ENCODE assay signal across 8 mouse cellular contexts in the genomic region with DNA sequence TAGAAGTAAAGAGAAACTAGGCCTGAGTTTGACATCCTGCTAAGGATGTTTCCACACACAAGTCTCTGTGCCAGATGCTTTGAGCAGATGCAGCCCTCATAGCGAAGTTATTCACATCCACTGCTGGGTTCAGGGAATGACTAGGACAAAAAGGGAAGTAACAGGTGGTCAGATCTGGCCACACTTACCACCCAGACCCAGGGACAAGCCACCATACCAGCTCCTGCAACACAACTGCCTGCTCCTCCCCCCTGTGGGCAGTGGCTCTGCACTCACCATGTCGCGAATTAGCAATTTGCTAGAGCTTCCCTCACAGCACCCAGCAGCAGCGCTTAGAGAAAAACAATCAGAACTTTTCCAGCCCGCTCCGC. TPM values are rescaled to one million over a fixed set of nuclear protein-coding genes. Genes with fewer than 3 reads are reported as not detected.
DNase-seq lines count a peak whose midpoint lies in the region; ATAC-seq and TF ChIP-seq lines count a peak whose summit lies in the region.
"Not testable (repeated sequence)": the region's sequence is repeated elsewhere in the genome, so short reads cannot be mapped to it uniquely, and the experiment has no call there.

No protein-coding gene starts in this region.

- not testable (repeated sequence) for ATAC-seq in embryonic facial prominence, embryonic 12.5 days (ENCODE audit: insufficient number of reproducible peaks, insufficient read depth, low FRiP score, low TSS enrichment); hindbrain, embryonic 13.5 days (ENCODE audit: low FRiP score); liver, embryonic 16.5 days (ENCODE audit: low read depth); midbrain, embryonic 14.5 days (ENCODE audit: low FRiP score, low TSS enrichment); stomach, embryonic 15.5 days (ENCODE audit: insufficient read depth, low FRiP score, low read depth)

- peak overlapping the region; percentile 99 for H3K4me3 ChIP-seq in ES-Bruce4 (ENCODE audit: low read depth, low read length)
- peak overlapping the region; percentile 54 for H3K4me3 ChIP-seq in embryonic facial prominence, embryonic 12.5 days
- peak overlapping the region; percentile 77 for H3K4me3 ChIP-seq in gastrocnemius, adult 2 months
- H3K4me3 ChIP-seq in hindbrain, embryonic 13.5 days, result peak overlapping the region; percentile 59
- H3K4me3 ChIP-seq in liver, embryonic 16.5 days (ENCODE audit: low read depth, low read length), result peak overlapping the region; percentile 77
- peak overlapping the region; percentile 62 for H3K4me3 ChIP-seq in midbrain, embryonic 14.5 days (replicated peaks; ENCODE audit: low read depth, low read length)
- H3K4me3 ChIP-seq in stomach, embryonic 15.5 days (replicated peaks), result peak overlapping the region; percentile 75

- not testable (repeated sequence) for H3K4me1 ChIP-seq in ES-Bruce4 (ENCODE audit: control insufficient read depth, insufficient read depth, low read length); embryonic facial prominence, embryonic 12.5 days; hindbrain, embryonic 13.5 days (replicated peaks); liver, embryonic 16.5 days (ENCODE audit: control insufficient read depth, low read depth, low read length); midbrain, embryonic 14.5 days (ENCODE audit: control insufficient read depth, insufficient read depth, low read length); stomach, embryonic 15.5 days

- H3K9me3 ChIP-seq in ES-Bruce4 (replicated peaks; ENCODE audit: control insufficient read depth, insufficient read depth, low read length, poor library complexity, severe bottlenecking); embryonic facial prominence, embryonic 12.5 days; hindbrain, embryonic 13.5 days; liver, embryonic 16.5 days (replicated peaks; ENCODE audit: control insufficient read depth, low read length); stomach, embryonic 15.5 days: not testable (repeated sequence)
- H3K9me3 ChIP-seq in midbrain, embryonic 14.5 days (ENCODE audit: control insufficient read depth, low read length), result peaks cover 11% of the 10 kb centered on the region; the same call in 1 of the 2 replicates

- peak overlapping the region; percentile 72 for H3K27ac ChIP-seq in ES-Bruce4 (ENCODE audit: insufficient read depth, low read length)
- H3K27ac ChIP-seq in embryonic facial prominence, embryonic 12.5 days, result 0 out of 2 replicates have a peak overlapping the region, but pooled peaks have one; percentile 50
- H3K27ac ChIP-seq in gastrocnemius, adult 2 months, result peak overlapping the region; percentile 88
- H3K27ac ChIP-seq in hindbrain, embryonic 13.5 days, result peak overlapping the region; percentile 66; the same call in 1 of the 2 replicates
- peak overlapping the region; percentile 63 for H3K27ac ChIP-seq in liver, embryonic 16.5 days (ENCODE audit: low read length)
- H3K27ac ChIP-seq in midbrain, embryonic 14.5 days (replicated peaks; ENCODE audit: low read depth, low read length), result not testable (repeated sequence)
- H3K27ac ChIP-seq in stomach, embryonic 15.5 days, result peak overlapping the region; percentile 89; the same call in 1 of the 2 replicates

- intact Hi-C loops in gastrocnemius, adult 2 months (cut with DNase I), result loop anchor here (1.0 to 2.0 kb wide), 2 partner anchors 100 to 106 kb away; a partner anchor contains a TSS

- WGBS in embryonic facial prominence, embryonic 12.5 days, result 0% methylated on average over 6 of the region's 6 CpGs
- under 1% methylated on average over 6 of the region's 6 CpGs for WGBS in hindbrain, embryonic 13.5 days
- 0% methylated on average over 6 of the region's 6 CpGs for WGBS in large intestine, adult 2 months
- under 1% methylated on average over 6 of the region's 6 CpGs for WGBS in liver, embryonic 16.5 days (ENCODE audit: insufficient replicate concordance)
- WGBS in midbrain, embryonic 14.5 days, result under 1% methylated on average over 6 of the region's 6 CpGs
- 0% methylated on average over 6 of the region's 6 CpGs for WGBS in stomach, embryonic 15.5 days

- TF ChIP-seq CTCF in ES-Bruce4 (IDR thresholded peaks at IDR 0.05; ENCODE audit: low read depth, low read length); gastrocnemius, adult 2 months (IDR thresholded peaks at IDR 0.05): not testable (repeated sequence)

- H3K4me2 ChIP-seq in embryonic facial prominence, embryonic 12.5 days (replicated peaks), result peak overlapping the region; percentile 59
- H3K4me2 ChIP-seq in hindbrain, embryonic 13.5 days, result peak overlapping the region; percentile 74
- H3K4me2 ChIP-seq in liver, embryonic 16.5 days (ENCODE audit: low read depth, low read length), result peak overlapping the region; percentile 93
- H3K4me2 ChIP-seq in midbrain, embryonic 14.5 days (ENCODE audit: low read length), result peak overlapping the region; percentile 88
- peak overlapping the region; percentile 64 for H3K4me2 ChIP-seq in stomach, embryonic 15.5 days

- peak overlapping the region; percentile 74 for H3K9ac ChIP-seq in ES-Bruce4 (ENCODE audit: low read depth, poor library complexity, severe bottlenecking)
- H3K9ac ChIP-seq in embryonic facial prominence, embryonic 12.5 days, result peak overlapping the region; percentile 64
- H3K9ac ChIP-seq in hindbrain, embryonic 13.5 days, result peak overlapping the region; percentile 70
- peak overlapping the region; percentile 64 for H3K9ac ChIP-seq in liver, embryonic 16.5 days (ENCODE audit: low read depth, low read length)
- peak overlapping the region; percentile 42; the same call in 1 of the 2 replicates for H3K9ac ChIP-seq in midbrain, embryonic 14.5 days (replicated peaks; ENCODE audit: low read length)
- peak overlapping the region; percentile 41; the same call in 1 of the 2 replicates for H3K9ac ChIP-seq in stomach, embryonic 15.5 days

- H3K27me3 ChIP-seq in ES-Bruce4 (ENCODE audit: control insufficient read depth, insufficient read depth, low read length, poor library complexity, severe bottlenecking); embryonic facial prominence, embryonic 12.5 days; hindbrain, embryonic 13.5 days; liver, embryonic 16.5 days (ENCODE audit: control insufficient read depth, insufficient read depth, low read depth, low read length); midbrain, embryonic 14.5 days (ENCODE audit: control insufficient read depth, insufficient read depth, low read length); stomach, embryonic 15.5 days (replicated peaks): not testable (repeated sequence)

- not testable (repeated sequence) for H3K36me3 ChIP-seq in ES-Bruce4 (ENCODE audit: control insufficient read depth, insufficient read depth, low read length, poor library complexity, severe bottlenecking); embryonic facial prominence, embryonic 12.5 days; liver, embryonic 16.5 days (ENCODE audit: control insufficient read depth, insufficient read depth); midbrain, embryonic 14.5 days (ENCODE audit: control insufficient read depth, insufficient read depth, low read length); stomach, embryonic 15.5 days
- H3K36me3 ChIP-seq in hindbrain, embryonic 13.5 days, result peaks cover 12% of the 10 kb centered on the region; the same call in 1 of the 2 replicates

- not testable (repeated sequence) for DNase-seq in gastrocnemius, adult 2 months; midbrain, embryonic 14.5 days
- peak; percentile 3 for DNase-seq in large intestine, adult 2 months (ENCODE audit: low read depth, low spot score)

- TF ChIP-seq EP300 in ES-Bruce4 (IDR thresholded peaks at IDR 0.05; ENCODE audit: insufficient read depth, low read depth, low read length), result not testable (repeated sequence)

- TF ChIP-seq POLR2A in ES-Bruce4 (IDR thresholded peaks at IDR 0.05; ENCODE audit: insufficient read depth, low read length), result not testable (repeated sequence)

RNA-seq across cellular contexts. Expression of a gene that starts 0.2 kb away (rescaled TPM):
- polyA plus RNA-seq in ES-Bruce4 (2011; ENCODE audit: insufficient read depth, insufficient read length, low read depth, missing spikeins), result 0.19 TPM in 1 of 2 replicates, not detected in the other
- 0.14 and 0.26 TPM in 2 replicates for polyA plus RNA-seq in embryonic facial prominence, embryonic 12.5 days (2016; fragmentation: Nextera tagmentation; extraction: Ambion mirVana)
- total RNA-seq in gastrocnemius, adult 2 months (2021), result under 1 TPM in 1 of 2 experiments, not detected in 1; 0.11 TPM
- 0.06 and 0.09 TPM in 2 replicates for polyA plus RNA-seq in hindbrain, embryonic 13.5 days (2015; fragmentation: Nextera tagmentation; extraction: Ambion mirVana)
- 0.04 TPM in 1 of 2 replicates, not detected in the other for polyA plus RNA-seq in large intestine, adult 2 months (2012; rRNA removed)
- 0.04 TPM in 1 of 2 replicates, not detected in the other for polyA plus RNA-seq in liver, embryonic 16.5 days (2015; fragmentation: Nextera tagmentation; extraction: Ambion mirVana)
- 0.11 and 0.18 TPM in 2 replicates for polyA plus RNA-seq in midbrain, embryonic 14.5 days (2014; fragmentation: Nextera tagmentation; extraction: Ambion mirVana)
- polyA plus RNA-seq in stomach, embryonic 15.5 days (2015; fragmentation: Nextera tagmentation; extraction: Ambion mirVana), result 0.08 and 0.14 TPM in 2 replicates

RNA-seq across cellular contexts. Expression of a gene that starts 0.7 kb away (rescaled TPM):
- polyA plus RNA-seq in ES-Bruce4 (2011; ENCODE audit: insufficient read depth, insufficient read length, low read depth, missing spikeins), result 11.6 and 13.1 TPM in 2 replicates
- polyA plus RNA-seq in embryonic facial prominence, embryonic 12.5 days (2016; fragmentation: Nextera tagmentation; extraction: Ambion mirVana), result 12.4 and 15.1 TPM in 2 replicates
- total RNA-seq in gastrocnemius, adult 2 months (2021), result 1 to 10 TPM; 4.0 to 4.7 TPM
- 4.8 and 5.0 TPM in 2 replicates for polyA plus RNA-seq in hindbrain, embryonic 13.5 days (2015; fragmentation: Nextera tagmentation; extraction: Ambion mirVana)
- 3.5 and 5.0 TPM in 2 replicates for polyA plus RNA-seq in large intestine, adult 2 months (2012; rRNA removed)
- polyA plus RNA-seq in liver, embryonic 16.5 days (2015; fragmentation: Nextera tagmentation; extraction: Ambion mirVana), result 2.4 and 2.6 TPM in 2 replicates
- 3.6 and 4.5 TPM in 2 replicates for polyA plus RNA-seq in midbrain, embryonic 14.5 days (2014; fragmentation: Nextera tagmentation; extraction: Ambion mirVana)
- 10.9 and 11.4 TPM in 2 replicates for polyA plus RNA-seq in stomach, embryonic 15.5 days (2015; fragmentation: Nextera tagmentation; extraction: Ambion mirVana)

RNA-seq across cellular contexts. Expression of a gene that starts 50.5 kb away (rescaled TPM):
- 0.22 and 0.33 TPM in 2 replicates for polyA plus RNA-seq in ES-Bruce4 (2011; ENCODE audit: insufficient read depth, insufficient read length, low read depth, missing spikeins)
- polyA plus RNA-seq in embryonic facial prominence, embryonic 12.5 days (2016; fragmentation: Nextera tagmentation; extraction: Ambion mirVana), result 0.24 and 0.39 TPM in 2 replicates
- total RNA-seq in gastrocnemius, adult 2 months (2021), result under 1 TPM; 0.20 to 0.22 TPM
- polyA plus RNA-seq in hindbrain, embryonic 13.5 days (2015; fragmentation: Nextera tagmentation; extraction: Ambion mirVana), result 0.29 and 0.34 TPM in 2 replicates
- 0.02 and 0.04 TPM in 2 replicates for polyA plus RNA-seq in large intestine, adult 2 months (2012; rRNA removed)
- polyA plus RNA-seq in liver, embryonic 16.5 days (2015; fragmentation: Nextera tagmentation; extraction: Ambion mirVana), result not detected in 2 replicates
- 0.47 and 0.51 TPM in 2 replicates for polyA plus RNA-seq in midbrain, embryonic 14.5 days (2014; fragmentation: Nextera tagmentation; extraction: Ambion mirVana)
- polyA plus RNA-seq in stomach, embryonic 15.5 days (2015; fragmentation: Nextera tagmentation; extraction: Ambion mirVana), result 0.14 and 0.22 TPM in 2 replicates
